Mouse (Mus musculus): ENCODE measurements around the gene Rnf44. TPM values are rescaled to one million over a fixed set of nuclear protein-coding genes. Genes with fewer than 3 reads are reported as not detected.
A peak's percentile ranks its signal among the peaks of the same experiment; 100 is the strongest.

Rnf44 gene
- polyA plus RNA-seq, 1 experiment from 2014 or later = 23.8 TPM

GRCm38 (mm10) chr13:54686139-54687053 is 7.3 kb downstream of the Rnf44 start:
- Histone ChIP-seq H3K36me3 (peaks cover 39% of the 10 kb centered on the region), H3K9ac (peak overlapping the region; percentile 95), H3K4me3 (replicated peaks) (peak overlapping the region; percentile 93), H3K4me1 (replicated peaks) (peaks cover 86% of the 10 kb centered on the region), H3K27ac (peak overlapping the region; percentile 96), H3K27me3 (no peaks in the 10 kb centered on the region), H3K4me2 (peak overlapping the region; percentile 83), H3K9me3 (replicated peaks) (no peaks in the 10 kb centered on the region)
- WGBS (ENCODE audit: insufficient replicate concordance) = 7% methylated on average over 19 of the region's 19 CpGs
- no peak for DNase-seq
- no peak for ATAC-seq (ENCODE audit: low read depth)

DNA sequence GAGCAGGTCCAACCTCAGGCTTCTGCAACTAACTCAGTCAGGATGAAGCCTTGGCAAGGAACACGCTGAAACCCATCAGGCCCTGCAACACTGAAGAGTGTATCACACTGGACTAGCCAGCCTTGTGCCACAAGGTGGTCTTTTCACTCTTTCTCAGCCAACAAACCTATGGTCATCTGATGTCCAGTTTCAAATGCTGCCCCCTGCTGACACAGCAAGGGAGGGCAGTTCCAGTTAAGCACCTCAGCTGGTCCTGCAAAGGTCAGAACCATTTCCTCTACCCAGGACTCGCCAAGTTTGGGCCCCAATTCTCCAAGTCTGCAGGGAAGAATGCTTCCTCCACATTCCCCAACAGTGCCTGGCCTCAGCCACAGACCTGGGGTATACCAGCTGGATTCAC is 8.5 kb downstream of the Rnf44 start:
- no peak for ATAC-seq (ENCODE audit: low read depth)
- Histone ChIP-seq H3K4me3 (replicated peaks) (peak overlapping the region; percentile 93; the same call in 1 of the 2 replicates), H3K36me3 (peaks cover 47% of the 10 kb centered on the region), H3K9me3 (replicated peaks) (no peaks in the 10 kb centered on the region), H3K4me2 (peak overlapping the region; percentile 83), H3K27me3 (no peaks in the 10 kb centered on the region), H3K27ac (peak overlapping the region; percentile 75), H3K4me1 (replicated peaks) (peaks cover 86% of the 10 kb centered on the region), H3K9ac (peak overlapping the region; percentile 95)
- 51% methylated on average over 2 of the region's 2 CpGs for whole genome bisulfite sequencing (ENCODE audit: insufficient replicate concordance)
- DNase-seq = no peak

DNA sequence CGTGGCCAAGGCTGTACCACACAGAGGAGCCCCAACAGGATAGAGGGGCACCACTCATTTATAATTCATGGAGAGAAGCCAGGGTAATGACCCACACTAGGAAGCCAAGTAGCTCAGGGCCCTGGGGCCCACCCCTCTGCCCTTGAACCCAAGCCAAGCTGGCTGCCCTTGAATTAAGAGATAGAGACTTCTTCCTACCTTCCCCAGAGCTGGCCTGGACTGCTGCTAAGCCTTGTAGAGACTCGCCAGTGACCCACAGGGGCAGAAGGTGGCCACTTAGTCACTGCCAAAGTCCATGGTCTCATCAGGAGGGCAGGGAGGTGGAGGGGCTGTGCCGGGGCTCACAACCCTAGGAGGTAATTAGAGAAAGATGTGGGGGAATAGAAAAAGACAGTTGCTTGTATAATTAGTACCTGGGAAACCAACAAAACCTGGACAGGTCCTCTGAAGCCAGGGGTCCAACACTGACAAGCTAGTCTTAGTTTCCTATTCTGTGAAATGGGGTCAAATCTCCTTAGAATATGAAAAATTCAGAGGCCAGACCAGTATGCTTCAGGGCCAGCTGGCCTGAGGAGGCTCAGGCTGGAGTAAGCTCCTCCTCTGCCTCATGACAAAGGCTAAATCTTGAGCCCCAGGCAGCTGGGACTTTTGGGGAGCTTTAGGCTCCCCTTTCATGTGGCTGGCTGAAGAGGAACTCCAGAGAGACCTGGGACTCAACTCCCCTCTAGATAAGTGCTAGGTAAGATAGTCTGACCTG is 9.4 kb downstream of the Rnf44 start:
- ATAC-seq (ENCODE audit: low read depth) (no peak), DNase-seq (no peak)
- Histone ChIP-seq H3K4me3 (replicated peaks) (no peak overlapping the region), H3K27ac (peak overlapping the region; percentile 75), H3K9ac (peak overlapping the region; percentile 95), H3K27me3 (no peaks in the 10 kb centered on the region), H3K9me3 (replicated peaks) (no peaks in the 10 kb centered on the region), H3K4me1 (replicated peaks) (peaks cover 85% of the 10 kb centered on the region), H3K36me3 (peaks cover 53% of the 10 kb centered on the region), H3K4me2 (0 out of 2 replicates have a peak overlapping the region, but pooled peaks have one; percentile 83)
- 75% methylated on average over 3 of the region's 3 CpGs for WGBS (ENCODE audit: insufficient replicate concordance)

- H3K36me3 ChIP-seq = peaks cover 63% of the 10 kb centered on the region
- H3K4me3 ChIP-seq (replicated peaks) = no peak overlapping the region
- peak overlapping the region; percentile 75; the same call in 1 of the 2 replicates for H3K27ac ChIP-seq
- peaks cover 83% of the 10 kb centered on the region for H3K4me1 ChIP-seq (replicated peaks)
- WGBS (ENCODE audit: insufficient replicate concordance) = 92% methylated on average over 3 of the region's 3 CpGs
- ATAC-seq (ENCODE audit: low read depth) (no peak), DNase-seq (no peak)
- H3K27me3 ChIP-seq = no peaks in the 10 kb centered on the region
- no peak overlapping the region for H3K4me2 ChIP-seq
- no peaks in the 10 kb centered on the region for H3K9me3 ChIP-seq (replicated peaks)
- no peak overlapping the region for H3K9ac ChIP-seq
Measured at GRCm38 (mm10) chr13:54683301-54683700, 10.4 kb downstream of the Rnf44 start.

DNA sequence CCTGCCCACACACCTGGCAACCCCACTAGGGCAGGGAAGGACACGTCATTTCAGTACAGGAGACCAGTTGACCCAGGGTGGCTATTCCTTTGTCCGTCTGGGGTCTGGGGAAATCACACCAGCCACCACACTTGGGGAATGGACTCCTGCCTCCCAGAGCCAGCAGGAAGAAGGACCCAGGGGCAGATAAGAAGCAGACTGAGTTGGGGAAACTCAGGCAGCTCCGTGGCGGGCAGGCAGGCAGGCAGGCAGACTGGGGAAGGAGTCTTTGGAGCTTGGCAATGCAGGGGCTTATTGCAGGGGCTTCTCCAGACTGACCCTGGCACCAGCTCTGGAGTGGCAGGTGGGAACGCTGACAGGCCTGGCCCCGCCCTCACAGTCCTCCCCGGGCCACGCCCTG is 12.4 kb downstream of the Rnf44 start:
- Histone ChIP-seq H3K9ac (peak overlapping the region; percentile 76), H3K4me3 (replicated peaks) (peak overlapping the region; percentile 58), H3K9me3 (replicated peaks) (no peaks in the 10 kb centered on the region), H3K4me1 (replicated peaks) (peaks cover 72% of the 10 kb centered on the region), H3K27me3 (no peaks in the 10 kb centered on the region), H3K27ac (peak overlapping the region; percentile 97), H3K36me3 (peaks cover 63% of the 10 kb centered on the region), H3K4me2 (peak overlapping the region; percentile 74)
- DNase-seq = peak; percentile 43
- ATAC-seq (ENCODE audit: low read depth) = no peak
- WGBS (ENCODE audit: insufficient replicate concordance) = 33% methylated on average over 8 of the region's 8 CpGs

DNA sequence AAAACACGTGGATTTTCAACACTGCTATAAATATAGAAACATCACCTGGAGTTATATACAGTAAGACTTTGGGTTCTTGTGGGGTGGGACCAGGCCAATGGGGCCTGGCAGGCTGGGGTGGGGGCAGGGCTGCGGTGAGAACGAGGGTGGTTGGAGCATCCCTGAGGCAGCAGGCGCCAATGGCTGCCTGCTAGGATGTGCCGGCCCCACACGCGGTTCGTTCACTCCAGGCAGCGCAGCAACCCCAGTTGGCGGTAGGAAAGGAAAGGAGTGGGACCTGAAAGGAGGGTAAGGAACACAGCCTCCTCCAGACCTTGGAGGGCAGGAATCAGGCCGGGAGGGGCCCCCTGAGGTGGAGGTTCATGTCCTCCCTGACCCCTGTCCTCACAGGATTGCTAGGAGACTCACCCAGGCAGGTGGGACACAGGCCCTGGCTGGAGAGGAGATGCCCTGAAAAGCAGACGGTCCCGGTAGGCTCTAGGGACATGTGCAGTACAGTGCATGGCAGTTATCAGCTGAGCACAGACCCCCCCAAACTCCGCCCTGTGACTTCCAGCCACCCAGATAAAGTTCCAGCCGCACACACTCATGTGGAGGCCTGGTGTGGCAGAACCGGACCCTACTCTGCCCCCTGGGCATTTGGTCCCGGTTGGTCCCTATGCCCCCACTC is 13.4 kb downstream of the Rnf44 start:
- H3K9ac ChIP-seq = peak overlapping the region; percentile 76
- peaks cover 63% of the 10 kb centered on the region for H3K36me3 ChIP-seq
- no peaks in the 10 kb centered on the region for H3K9me3 ChIP-seq (replicated peaks)
- H3K27me3 ChIP-seq = no peaks in the 10 kb centered on the region
- peaks cover 65% of the 10 kb centered on the region for H3K4me1 ChIP-seq (replicated peaks)
- peak overlapping the region; percentile 74 for H3K4me2 ChIP-seq
- DNase-seq (peak; percentile 87), ATAC-seq (ENCODE audit: low read depth) (peak; percentile 98)
- peak overlapping the region; percentile 97 for H3K27ac ChIP-seq
- WGBS (ENCODE audit: insufficient replicate concordance) = 48% methylated on average over 17 of the region's 17 CpGs
- peak overlapping the region; percentile 58 for H3K4me3 ChIP-seq (replicated peaks)

- 74% methylated on average over 4 of the region's 4 CpGs for whole genome bisulfite sequencing (ENCODE audit: insufficient replicate concordance)
- Histone ChIP-seq H3K27me3 (no peaks in the 10 kb centered on the region), H3K27ac (peak overlapping the region; percentile 10; the same call in 1 of the 2 replicates), H3K9ac (no peak overlapping the region), H3K9me3 (replicated peaks) (no peaks in the 10 kb centered on the region), H3K36me3 (peaks cover 47% of the 10 kb centered on the region), H3K4me2 (no peak overlapping the region), H3K4me1 (replicated peaks) (peaks cover 44% of the 10 kb centered on the region), H3K4me3 (replicated peaks) (no peak overlapping the region)
- DNase-seq (no peak), ATAC-seq (ENCODE audit: low read depth) (no peak)
Measured at GRCm38 (mm10) chr13:54678263-54678662, 15.4 kb downstream of the Rnf44 start.

DNA sequence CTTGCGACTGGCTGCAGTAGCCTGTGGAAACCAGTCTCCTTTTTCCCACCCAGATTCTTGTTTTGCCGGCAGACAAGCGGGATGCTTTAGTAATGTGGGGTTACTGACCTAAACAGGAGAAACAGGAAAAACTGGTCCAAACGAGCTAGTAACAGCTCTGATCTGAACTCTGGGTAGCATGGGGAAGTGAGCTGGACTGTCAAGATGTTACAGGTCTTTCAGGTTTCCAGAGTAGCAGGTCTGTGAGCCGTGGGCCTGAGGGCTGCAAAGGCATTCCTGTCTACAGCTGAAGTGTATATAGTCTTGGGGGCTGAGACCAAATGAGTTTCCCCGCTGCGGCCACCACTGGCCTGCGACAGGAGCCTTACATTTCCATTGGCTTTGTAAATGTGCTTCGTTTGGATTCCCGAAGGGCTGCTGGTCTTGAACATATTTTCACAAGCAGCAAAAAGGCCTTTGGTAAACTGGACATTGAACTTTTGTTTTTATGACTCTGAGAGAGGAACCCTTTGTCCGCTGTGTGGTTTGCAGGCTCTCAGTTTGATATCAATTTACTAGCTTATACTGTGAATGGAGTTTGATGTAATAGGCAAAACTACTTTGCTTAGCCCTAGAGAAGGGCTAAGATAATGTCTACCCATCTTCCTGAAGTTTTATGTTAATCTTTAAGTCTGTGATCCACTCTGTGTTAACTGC is 17.7 kb downstream of the Rnf44 start:
- Histone ChIP-seq H3K27me3 (no peaks in the 10 kb centered on the region), H3K9ac (no peak overlapping the region), H3K4me3 (replicated peaks) (no peak overlapping the region), H3K36me3 (peaks cover 25% of the 10 kb centered on the region), H3K9me3 (replicated peaks) (no peaks in the 10 kb centered on the region), H3K4me2 (no peak overlapping the region), H3K27ac (no peak overlapping the region), H3K4me1 (replicated peaks) (peaks cover 26% of the 10 kb centered on the region)
- DNase-seq = no peak
- no peak for ATAC-seq (ENCODE audit: low read depth)
- 63% methylated on average over 11 of the region's 11 CpGs for WGBS (ENCODE audit: insufficient replicate concordance)

DNA sequence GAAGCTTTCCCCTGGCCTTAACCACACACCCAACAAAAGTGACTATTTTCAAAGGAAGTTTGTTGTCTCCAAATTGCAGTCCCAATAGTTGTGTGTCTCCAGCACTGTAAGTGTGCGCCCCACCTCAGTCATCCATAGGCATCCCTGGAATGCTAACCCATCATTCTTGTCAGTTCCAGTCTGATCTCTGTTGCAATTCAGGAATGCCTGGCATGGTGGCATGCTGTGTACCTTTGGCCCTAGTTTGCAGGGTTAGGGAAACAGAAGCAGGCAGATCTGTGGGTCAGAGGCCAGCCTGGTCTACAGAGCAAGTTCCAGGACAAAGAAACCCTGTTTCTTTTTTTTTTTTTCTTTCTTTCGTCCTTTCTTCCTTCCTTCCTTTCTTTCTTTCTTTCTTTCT is 23.2 kb downstream of the Rnf44 start:
- no peaks in the 10 kb centered on the region for H3K4me1 ChIP-seq (replicated peaks)
- no peak overlapping the region for H3K4me2 ChIP-seq
- H3K9me3 ChIP-seq (replicated peaks) = 0 out of 2 replicates have a peak, but pooled peaks cover 3% of the 10 kb centered on the region
- H3K36me3 ChIP-seq = no peaks in the 10 kb centered on the region
- no peak overlapping the region for H3K27ac ChIP-seq
- DNase-seq = no peak
- ATAC-seq (ENCODE audit: low read depth) = no peak
- 61% methylated on average over 2 of the region's 2 CpGs for WGBS (ENCODE audit: insufficient replicate concordance)
- no peak overlapping the region for H3K4me3 ChIP-seq (replicated peaks)
- H3K27me3 ChIP-seq = no peaks in the 10 kb centered on the region
- no peak overlapping the region for H3K9ac ChIP-seq

DNA sequence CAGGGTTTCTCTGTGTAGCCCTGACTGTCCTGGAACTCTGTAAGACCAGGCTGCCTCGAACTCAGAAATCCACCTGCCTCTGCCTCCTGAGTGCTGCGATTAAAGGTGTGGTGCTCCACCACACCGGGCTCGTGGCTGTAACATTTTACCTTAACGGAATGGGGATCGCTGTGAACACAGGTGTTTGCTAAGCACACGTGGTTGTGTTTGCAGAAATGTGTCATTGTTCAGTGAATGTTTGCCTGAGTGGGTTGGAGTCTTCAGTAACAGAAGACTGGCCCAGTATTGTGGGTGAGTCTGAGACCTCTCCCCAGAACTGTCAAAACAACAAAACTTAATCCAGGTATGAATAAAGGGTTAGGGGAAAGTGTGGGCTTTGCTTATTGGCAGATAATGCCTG is 28.6 kb downstream of the Rnf44 start:
- ATAC-seq (ENCODE audit: low read depth) (no peak), DNase-seq (no peak)
- H3K36me3 ChIP-seq = peaks cover 33% of the 10 kb centered on the region
- no peak overlapping the region for H3K4me2 ChIP-seq
- whole genome bisulfite sequencing (ENCODE audit: insufficient replicate concordance) = 84% methylated on average over 7 of the region's 7 CpGs
- H3K27ac ChIP-seq = no peak overlapping the region
- 0 out of 2 replicates have a peak, but pooled peaks cover 3% of the 10 kb centered on the region for H3K9me3 ChIP-seq (replicated peaks)
- no peak overlapping the region for H3K4me3 ChIP-seq (replicated peaks)
- no peak overlapping the region for H3K9ac ChIP-seq
- no peaks in the 10 kb centered on the region for H3K27me3 ChIP-seq
- no peaks in the 10 kb centered on the region for H3K4me1 ChIP-seq (replicated peaks)
